Mouse (Mus musculus): ENCODE data around the gene Mamdc4.
A peak's percentile ranks its signal among the peaks of the same experiment; 100 is the strongest.
"Not testable (repeated sequence)": the region's sequence is repeated elsewhere in the genome, so short reads cannot be mapped to it uniquely, and the experiment has no call there.

The Mamdc4 gene

GRCm38 (mm10) chr2:25560551-25560950 lies 14.1 kb downstream of the Mamdc4 start:
- no peak for DNase-seq (ENCODE audit: low spot score)

- no peak for DNase-seq (ENCODE audit: low spot score)
Measured at GRCm38 (mm10) chr2:25558774-25559173, 15.9 kb downstream of the Mamdc4 start.

- DNase-seq (ENCODE audit: low spot score) = no peak
Measured at GRCm38 (mm10) chr2:25557964-25558360, 16.7 kb downstream of the Mamdc4 start.

GRCm38 (mm10) chr2:25557221-25557963 lies 17.3 kb downstream of the Mamdc4 start, which contains the start of gene Edf1:
TSS of gene Edf1 (plus strand) at chr2:25557847.
- peak; percentile 95 for DNase-seq (ENCODE audit: low spot score)

GRCm38 (mm10) chr2:25556296-25556695 lies 18.3 kb downstream of the Mamdc4 start:
- DNase-seq (ENCODE audit: low spot score) = no peak

GRCm38 (mm10) chr2:25555479-25555878 lies 19.2 kb downstream of the Mamdc4 start:
- not testable (repeated sequence) for DNase-seq (ENCODE audit: low spot score)

- DNase-seq (ENCODE audit: low spot score) = not testable (repeated sequence)
Measured at GRCm38 (mm10) chr2:25553171-25553786, 21.4 kb downstream of the Mamdc4 start.

GRCm38 (mm10) chr2:25551186-25551585 lies 23.5 kb downstream of the Mamdc4 start:
- DNase-seq (ENCODE audit: low spot score) = peak; percentile 56

- no peak for DNase-seq (ENCODE audit: low spot score)
Measured at GRCm38 (mm10) chr2:25549021-25549991, 25.3 kb downstream of the Mamdc4 start.

- peak; percentile 99 for DNase-seq (ENCODE audit: low spot score)
Measured at GRCm38 (mm10) chr2:25546811-25547491, 27.7 kb downstream of the Mamdc4 start, which contains the start of gene Traf2. TSS of gene Traf2 (minus strand) at chr2:25546940.

GRCm38 (mm10) chr2:25545996-25546810 lies 28.4 kb downstream of the Mamdc4 start:
- no peak for DNase-seq (ENCODE audit: low spot score)

GRCm38 (mm10) chr2:25541644-25542367 lies 32.8 kb downstream of the Mamdc4 start:
- no peak for DNase-seq (ENCODE audit: low spot score)

GRCm38 (mm10) chr2:25540541-25540948 lies 34.1 kb downstream of the Mamdc4 start:
- DNase-seq (ENCODE audit: low spot score) = no peak

GRCm38 (mm10) chr2:25536531-25536930 lies 38.1 kb downstream of the Mamdc4 start:
- DNase-seq (ENCODE audit: low spot score) = no peak

- DNase-seq (ENCODE audit: low spot score) = no peak
Measured at GRCm38 (mm10) chr2:25534866-25535182, 39.8 kb downstream of the Mamdc4 start.

- no peak for DNase-seq (ENCODE audit: low spot score)
Measured at GRCm38 (mm10) chr2:25534178-25534865, 40.3 kb downstream of the Mamdc4 start.

GRCm38 (mm10) chr2:25533707-25534106 lies 40.9 kb downstream of the Mamdc4 start:
- no peak for DNase-seq (ENCODE audit: low spot score)

GRCm38 (mm10) chr2:25526510-25527302 lies 47.9 kb downstream of the Mamdc4 start:
- DNase-seq (ENCODE audit: low spot score) = no peak

All from embryo, embryonic 10 days (tissue).